Mouse (Mus musculus) common myeloid progenitor, adult 5-6 weeks (primary cell): ENCODE results near the gene Jaml. TPM values are rescaled to one million over a fixed set of nuclear protein-coding genes. Genes with fewer than 3 reads are reported as not detected.
A peak's percentile ranks its signal among the peaks of the same experiment; 100 is the strongest.

Experiments
- ATAC-seq: replicated peaks from 2 replicates; pipeline ENCODE4 v1.8.0; 2016; ENCODE audit warnings: low read depth, mild to moderate bottlenecking, moderate TSS enrichment, inconsistent platforms; ENCODE audit not compliant: poor library complexity, severe bottlenecking
- total RNA-seq: library from RNA; stranded (forward); fragments of 200-1000, 187-1606 nt; gene quantifications from 2 replicates; pipeline ENCODE4 v1.2.3, GENCODE M21; 2017

The Jaml gene
- total RNA-seq, 1 experiment from 2014 or later: 1.6 TPM

DNA sequence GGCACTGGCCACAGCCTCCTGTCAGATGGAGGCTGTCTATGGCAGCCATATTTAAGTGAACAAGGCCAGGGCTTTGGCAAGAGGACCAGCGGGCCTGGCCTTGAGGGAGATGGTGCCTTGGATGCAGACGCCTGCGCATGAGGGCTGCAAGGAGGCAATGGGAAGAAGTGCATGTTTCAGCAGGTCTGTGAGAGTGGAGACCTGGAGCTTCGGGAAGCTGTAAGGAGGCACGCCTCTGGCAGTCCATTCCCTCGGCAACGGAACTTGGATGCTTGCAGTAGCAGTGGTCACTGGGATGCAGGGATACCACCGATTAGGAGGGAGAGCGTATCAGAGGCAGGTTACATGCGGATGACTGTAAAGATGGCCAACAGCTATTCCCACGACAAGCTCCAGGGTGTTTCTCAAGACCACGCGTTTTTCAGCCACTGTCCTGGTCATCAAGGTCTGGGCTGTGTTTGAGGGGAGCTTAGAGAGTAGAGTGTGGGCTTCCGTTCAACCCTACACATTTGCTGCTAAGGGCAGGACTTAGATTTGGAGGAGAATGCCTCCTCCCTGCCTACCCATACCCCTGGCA, 41.1 kb downstream of the Jaml start:
- ATAC-seq: no peak

DNA sequence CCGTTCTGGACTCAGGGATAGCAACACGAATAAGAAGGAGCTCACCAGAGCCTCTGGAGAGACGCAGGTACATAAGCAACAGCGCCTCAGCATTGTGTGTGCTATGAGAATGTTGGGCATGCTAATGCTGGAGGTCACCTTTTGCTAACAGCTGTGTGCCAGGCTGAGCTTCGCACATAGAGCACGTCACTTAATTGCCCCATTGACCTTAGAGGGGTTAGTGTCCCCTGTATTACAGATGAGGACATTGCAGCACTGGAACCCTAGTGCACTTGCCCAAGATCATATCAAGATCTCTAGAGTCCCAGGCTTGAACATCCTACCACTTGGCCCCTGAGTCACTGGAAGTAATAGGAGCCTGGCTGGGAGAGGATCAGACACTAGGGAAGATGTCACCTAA, 41.6 kb downstream of the Jaml start:
- no peak for ATAC-seq

DNA sequence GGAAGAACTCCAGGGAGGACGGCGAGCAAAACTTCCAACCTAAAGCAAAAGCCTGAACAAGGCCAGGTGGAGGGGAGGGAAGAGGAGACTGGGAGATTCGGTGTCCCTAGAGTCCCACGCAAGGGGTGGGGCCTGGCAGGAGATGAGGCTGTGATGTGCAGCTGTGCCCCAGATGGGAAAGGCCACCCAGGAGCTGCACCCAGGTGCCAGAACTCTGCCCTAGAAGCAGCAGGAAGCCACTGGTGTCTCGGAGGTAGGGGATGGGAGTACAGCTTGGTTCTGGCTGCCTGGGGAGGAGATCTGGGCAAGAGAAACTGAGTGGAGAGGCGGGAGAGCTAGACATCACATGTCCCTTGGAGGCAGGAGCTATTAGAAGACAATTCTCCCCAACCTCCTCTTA, 42.0 kb downstream of the Jaml start:
- ATAC-seq: no peak

DNA sequence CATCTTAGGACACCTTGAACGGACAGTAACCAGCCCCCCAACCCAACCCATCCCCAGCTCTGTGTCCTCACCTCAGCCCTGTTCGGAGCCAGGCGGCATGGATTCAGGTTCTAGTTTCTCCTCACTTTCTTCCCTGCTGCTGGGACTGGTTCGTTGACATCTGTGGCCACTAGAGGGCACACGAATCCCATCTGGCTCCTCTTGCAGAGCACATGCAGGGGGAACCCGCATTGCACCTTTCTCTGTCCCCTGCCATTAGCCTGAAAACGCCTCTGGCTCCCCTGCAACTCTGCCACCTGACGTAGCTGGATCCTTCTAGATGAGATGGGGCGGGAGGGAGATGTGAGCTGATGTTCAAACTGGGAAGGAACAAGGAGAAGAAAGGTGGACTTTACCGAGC, 42.8 kb downstream of the Jaml start:
- peak; percentile 71 for ATAC-seq

DNA sequence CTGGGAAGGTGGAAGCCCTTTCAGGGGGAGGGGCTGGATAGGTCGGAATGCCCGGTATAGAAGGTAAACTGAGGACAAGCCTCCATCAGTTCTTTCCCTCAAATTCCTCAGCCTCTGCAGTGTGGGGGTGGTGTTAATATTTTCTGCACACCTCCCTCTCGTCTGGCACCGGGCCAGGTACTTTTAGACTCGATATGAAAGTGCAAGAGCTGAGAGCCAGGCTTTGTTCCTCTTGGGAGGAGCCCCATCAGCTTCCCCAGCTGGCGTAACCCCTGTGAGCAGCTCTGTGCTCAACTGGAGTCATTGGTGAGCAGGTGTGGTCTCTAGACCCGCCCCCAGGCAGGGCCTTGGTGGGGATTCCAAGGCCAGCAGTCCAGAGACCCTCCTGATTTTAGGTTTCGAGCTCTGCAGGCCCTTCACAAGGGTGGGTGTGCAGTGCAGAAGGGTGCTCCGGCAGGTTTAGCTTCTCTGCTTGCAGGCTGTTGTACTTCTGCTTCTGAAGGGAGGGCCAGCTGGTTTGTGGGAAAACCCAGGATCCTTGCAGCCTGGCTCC, 43.3 kb downstream of the Jaml start:
- 0 out of 2 replicates have a peak, but pooled peaks have one; percentile 22 for ATAC-seq

DNA sequence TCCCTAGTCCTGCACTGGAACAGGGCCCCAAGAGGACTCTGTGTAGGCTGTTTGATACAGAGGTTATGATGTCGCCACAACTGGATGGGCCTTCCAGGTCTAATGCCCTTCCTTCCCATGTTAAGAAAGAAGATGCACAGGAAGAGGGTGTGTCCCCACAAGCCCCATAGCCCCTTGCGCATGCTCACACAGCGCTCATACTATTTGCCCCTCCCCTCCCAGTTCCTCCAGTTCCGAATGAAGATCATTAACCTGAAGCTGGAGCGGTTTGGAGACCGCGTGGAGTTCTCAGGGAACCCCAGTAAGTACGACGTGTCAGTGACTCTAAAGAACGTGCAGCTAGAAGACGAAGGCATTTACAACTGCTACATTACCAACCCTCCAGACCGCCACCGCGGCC, 46.2 kb downstream of the Jaml start:
- no peak for ATAC-seq

DNA sequence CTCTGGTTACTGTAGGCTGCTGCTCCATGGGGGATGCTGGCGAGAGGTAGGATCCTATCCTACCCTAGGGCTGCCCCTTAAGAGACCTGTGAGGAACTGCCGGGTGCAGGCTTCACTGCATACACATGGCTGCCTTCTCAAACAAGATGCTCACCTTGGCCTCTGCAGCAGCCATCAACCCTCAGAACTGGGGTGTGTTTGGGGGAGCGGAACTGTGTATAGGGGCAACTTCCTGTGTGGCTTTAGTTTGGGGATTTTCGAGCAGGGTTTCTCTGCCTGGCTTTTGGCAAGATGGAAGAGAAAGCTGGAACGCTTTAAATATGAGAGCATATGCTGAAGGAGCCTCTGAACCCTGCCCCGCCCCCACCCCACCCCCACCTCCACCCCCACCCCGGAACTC, 48.0 kb downstream of the Jaml start:
- ATAC-seq: no peak

DNA sequence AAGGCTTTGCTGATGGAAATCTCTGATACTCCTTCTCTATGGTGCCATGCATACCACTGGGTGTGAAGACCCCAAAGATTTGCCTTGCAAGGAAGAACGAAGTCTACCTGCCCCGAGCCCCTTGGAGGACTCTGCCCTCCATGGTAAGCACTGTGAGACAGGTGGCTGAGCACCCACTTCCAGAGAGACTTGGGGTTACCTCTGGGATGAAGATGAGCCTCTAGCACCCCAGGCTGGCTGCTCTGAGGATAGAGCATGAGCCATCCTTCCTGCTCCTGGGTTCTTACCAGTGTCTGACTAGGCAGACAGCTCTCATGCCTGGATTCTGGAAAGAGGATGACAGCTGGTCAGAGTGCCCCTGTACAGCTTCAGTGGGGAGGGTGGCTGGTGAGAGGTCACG, 51.1 kb downstream of the Jaml start:
- ATAC-seq: no peak

DNA sequence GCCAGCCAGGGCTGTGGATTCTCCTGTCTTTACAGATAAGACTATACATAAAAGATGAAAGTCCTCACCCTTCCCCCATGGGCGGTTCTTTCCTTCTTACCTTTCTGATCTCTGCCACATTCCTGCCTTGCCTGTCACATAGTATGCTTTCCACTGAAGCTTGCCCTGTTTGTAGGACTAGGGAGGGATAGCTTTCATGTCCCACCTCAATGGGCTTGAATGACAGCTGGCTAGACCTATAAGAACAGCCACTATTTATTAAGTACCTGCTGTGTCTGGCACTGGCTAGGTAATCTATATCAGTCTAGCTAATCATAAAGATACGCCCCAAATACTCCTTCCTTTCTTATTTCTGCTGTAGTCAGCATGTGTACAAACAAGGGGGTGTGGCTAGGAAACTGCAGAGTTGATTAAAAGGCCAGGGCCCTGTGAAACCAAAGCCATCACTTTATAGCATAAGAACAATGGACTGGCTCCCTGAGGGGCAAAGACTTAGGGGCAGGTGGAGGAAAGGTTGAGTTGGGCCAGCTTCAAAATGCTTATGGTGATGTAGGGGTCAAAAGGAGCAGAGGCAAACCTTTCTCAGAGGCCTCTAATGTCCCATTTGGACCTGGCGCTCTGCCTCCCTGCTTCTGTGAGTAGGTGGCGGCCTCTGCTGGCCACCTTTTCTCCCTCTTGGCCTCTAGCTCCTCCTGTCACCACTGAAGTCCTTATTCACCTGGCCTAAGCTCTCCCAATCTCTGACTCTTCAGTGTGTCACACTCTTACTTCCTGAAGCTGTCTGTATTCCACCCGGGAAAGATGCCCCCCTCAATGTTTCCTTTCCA, 54.7 kb downstream of the Jaml start:
- ATAC-seq: peak; percentile 59

DNA sequence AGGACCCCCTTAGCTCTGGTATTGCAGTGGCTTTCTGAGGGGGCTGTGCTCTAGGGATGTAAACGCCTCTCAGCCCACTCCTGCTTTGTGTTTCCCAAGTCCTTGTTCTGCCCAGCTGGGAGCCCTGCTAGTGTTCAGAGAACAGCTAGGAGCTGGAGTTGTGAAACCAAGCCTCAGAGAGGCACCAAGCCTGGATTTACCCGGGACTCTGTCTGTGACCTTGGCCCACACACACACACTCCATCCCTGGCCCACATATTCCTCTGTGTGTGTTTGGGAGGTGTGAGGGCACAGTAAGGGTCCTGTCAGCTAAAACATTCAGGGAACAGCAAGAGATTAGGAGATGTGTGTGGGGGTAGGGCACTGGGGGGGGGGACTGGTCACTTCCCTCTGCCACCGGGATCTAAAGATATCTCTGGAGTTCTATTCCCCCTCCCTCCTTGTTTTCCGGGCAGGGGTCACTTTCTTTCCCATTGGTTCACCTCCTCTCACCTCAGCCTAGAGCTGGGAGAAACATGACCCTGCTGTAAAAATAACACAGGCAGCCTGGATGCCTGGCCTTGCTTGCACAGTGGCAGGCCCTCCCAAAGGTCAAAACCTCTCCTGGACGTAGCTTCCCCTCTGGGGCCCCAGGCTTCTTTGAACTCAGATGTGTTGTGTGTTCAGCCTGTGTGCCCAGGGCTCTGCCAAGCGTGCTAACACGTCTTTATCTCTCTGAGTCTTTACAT, 57.6 kb downstream of the Jaml start:
- no peak for ATAC-seq

DNA sequence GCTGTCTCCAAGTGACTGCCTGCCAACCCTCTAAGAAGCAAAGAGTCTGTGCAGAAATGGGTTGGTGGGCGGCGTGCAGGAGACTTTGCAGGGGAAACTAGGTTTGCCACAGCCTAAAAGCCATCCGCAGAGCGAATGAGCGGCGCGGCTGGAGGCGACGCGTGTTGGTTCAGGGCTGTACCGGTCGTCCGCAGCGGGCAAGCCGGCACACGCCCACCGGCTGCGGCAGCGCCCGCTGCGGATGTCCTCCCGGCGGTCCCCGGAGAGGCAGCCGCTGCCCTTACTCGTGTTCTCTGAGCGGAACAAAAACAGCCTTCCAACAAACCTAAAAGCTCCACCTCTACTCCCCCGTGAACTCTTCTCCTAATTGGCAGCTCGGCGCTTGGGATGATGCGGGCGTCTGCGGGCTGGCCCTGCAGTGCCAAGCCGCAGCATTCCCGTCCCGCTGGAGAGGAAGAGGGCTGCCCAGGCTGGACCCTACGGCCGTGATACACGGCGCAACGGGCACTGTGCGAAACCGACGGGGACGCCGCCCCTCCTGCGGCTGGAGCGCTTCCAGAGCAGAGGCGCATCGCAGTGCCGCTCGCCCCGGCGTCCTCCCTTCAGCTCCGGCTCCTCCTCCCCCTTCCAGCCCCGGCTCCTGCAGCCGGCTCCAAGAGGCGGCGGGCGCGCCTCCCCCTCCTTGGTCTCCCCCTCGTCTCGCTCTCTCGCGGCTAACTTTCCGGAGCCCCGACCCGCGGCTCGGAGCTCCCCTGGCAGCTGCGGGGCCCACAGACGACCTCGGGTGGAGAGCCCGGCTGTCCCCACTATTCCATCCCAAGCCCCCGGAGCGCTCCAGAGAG, 59.4 kb downstream of the Jaml start, which contains the start of gene Scn4b:
Gene Scn4b, plus strand, starts transcription at position 205 of the 842 bp plus-strand sequence.
- ATAC-seq: peak; percentile 55

DNA sequence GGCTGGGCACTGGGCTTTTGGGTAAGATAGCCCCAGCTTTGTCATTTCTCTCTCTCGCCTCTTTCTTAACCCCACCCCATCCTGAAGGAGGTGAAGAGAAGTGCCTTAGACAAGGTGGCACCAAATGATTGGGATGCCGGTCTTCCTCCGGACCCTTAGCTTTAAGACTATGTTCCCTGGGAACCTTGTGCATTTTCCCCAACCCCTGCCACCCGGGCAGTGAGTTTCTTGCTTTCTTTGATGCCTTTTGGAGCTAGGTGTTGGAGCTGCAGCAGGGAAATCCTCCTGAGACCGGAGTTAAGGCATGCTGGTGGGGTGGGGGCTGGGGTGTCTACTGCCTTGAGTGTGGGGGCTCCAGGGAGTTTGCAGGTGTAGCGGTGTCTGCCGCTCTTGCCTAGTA, 60.1 kb downstream of the Jaml start:
- no peak for ATAC-seq

DNA sequence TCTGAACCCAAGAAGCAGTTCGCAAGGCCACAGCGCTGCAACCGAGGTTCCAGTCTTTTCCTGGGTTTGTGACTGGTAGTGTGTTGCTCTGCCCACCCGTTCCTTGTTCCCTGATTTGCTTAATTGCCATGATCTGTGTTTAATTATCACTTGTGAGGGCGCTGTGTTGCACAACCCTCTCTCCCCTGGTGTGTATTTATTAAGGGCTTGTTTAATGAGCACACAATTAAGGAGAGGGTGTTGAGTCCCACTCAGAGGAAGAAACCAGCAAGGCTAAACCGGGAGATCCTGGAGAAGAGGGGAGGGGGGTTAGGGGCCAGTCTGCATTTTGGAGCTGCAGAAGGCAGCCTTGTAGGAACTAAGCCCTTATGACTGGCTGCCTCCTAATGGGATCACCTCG, 62.0 kb downstream of the Jaml start:
- no peak for ATAC-seq

DNA sequence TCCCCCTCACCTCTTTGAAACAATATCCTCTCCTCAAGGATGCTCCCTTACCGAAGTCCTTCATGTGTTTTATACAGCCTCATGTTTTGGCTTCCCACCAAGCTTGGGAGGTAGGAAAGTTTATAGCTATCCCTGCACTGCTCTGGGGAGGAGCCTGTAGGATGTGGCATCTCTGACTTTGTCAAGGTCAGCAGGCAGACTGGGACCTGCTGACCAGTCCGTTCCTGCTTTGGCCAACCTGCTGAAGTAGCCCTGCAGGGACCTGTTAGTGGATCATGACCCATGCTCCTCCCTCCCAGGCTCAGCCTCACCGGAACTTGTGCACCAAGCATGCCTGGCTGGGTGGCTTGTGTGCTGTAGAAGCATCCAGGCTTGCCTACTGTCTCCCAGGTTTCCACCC, 63.7 kb downstream of the Jaml start:
- no peak for ATAC-seq

DNA sequence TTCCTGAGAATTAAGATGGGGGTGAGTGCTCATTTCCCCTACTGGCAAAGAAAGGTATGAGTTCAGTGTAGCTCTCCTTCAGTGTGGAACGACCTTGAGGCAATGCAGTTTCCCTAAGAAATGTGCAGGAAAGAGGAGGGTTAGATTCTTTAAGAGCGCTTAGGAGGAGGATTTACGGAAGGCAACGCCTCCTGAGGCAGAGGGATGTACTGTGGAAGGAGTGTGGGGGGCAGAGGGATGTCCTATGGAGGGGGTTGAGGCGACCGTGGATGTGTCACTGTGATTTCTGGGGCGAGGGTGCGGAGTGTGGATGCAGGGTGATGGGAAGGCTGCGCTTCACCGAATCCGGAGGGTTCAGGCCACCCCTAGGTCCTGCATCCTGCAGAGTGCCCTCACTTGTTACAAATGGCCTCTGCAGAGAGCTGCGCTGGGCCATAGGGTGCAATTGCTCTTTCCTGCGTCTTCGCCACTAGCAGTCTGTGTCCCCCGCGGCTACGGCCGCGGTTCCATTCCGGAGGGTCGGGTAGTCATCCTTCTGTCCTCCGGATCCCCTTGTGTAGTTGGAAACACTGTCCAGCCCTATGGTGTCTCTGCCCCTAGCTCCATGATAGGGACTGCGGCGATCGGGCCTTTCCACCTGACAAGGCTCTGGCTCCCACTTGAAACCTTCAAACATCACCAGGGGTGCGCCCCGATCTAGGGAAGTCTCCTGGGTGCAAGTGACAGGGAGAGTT, 66.7 kb downstream of the Jaml start:
- ATAC-seq: peak; percentile 20; the same call in 1 of the 2 replicates

DNA sequence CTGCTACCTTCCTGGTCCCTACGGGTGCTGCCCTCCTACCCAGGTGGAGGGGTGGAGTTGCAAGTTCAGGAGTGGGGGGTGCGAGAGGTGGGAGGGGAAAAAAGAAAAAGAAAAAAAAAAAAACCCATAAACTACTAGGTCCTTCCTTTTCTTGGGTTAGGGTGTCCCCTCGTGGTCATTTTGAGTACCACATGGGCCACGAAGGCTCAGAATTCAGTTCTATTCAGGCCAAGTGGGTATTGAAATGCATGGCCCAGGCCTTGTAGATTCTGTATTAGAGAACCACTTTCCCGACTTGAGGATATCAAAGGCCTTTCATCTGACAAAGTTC, 67.2 kb downstream of the Jaml start:
- peak; percentile 76 for ATAC-seq

DNA sequence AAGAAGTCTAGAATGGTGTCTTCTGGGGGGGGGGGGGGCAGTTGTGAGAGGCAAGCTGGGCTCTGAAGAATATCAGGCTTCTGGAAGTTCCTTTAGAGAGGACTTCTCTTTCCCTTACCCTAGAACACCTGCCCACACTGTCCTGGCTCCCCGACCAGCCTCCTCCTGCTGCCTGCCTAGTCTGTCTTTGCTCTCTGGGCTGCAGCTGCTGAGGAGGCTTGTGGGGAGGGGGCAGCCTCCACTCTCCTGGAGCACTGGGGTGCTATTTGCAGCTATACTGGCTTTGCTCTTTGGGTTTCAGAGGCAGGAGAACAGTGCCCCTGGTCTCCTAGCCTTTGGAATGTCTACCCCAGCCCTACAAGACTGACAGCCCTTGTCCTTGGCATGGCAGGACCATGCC, 72.0 kb downstream of the Jaml start:
- ATAC-seq: no peak

DNA sequence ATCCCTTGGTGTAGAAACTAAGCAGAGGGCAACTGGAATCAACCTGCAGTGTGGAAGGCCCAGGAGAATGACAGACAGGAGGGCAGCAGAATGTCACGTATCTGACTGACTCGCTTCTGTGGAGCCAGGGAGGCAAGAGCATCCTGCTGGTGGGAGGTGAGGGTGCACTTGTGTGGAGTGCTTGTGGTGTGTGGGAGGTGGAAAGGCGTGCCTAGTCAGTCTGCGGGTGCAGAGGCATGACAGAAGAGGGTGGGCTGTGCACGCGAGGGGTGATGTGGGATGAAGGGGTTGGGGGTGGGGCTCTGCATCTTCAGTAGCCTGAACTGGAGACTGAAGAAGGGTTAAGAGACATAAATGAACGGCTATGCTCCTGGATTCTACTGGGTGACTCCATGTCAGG, 74.4 kb downstream of the Jaml start:
- ATAC-seq: no peak
